Mouse (Mus musculus) fibroblast of lung, adult 2 months (primary cell): ENCODE measurements at regions not wholly inside any gene's neighbourhood (a gene's known extent, or its start where the extent isn't known, plus 50 kb on each side); places are given as distances from the start of the nearest gene placed in this dataset.
A peak's percentile ranks its signal among the peaks of the same experiment; 100 is the strongest.
"Not testable (repeated sequence)": the region's sequence is repeated elsewhere in the genome, so short reads cannot be mapped to it uniquely, and the experiment has no call there.

ENCODE experiments used
- DNase-seq: peaks from one replicate; pipeline ENCODE4 v3.0.0-alpha.2; 2011; ENCODE audit warnings: low read depth

- no peak for DNase-seq
These were observed 55.7 kb downstream of the AI429214 start for GRCm38 (mm10) chr8:37048912-37049692.

- DNase-seq: no peak
These were observed 56.7 kb downstream of the AI429214 start for GRCm38 (mm10) chr8:37049969-37050683.

GRCm38 (mm10) chr8:37050684-37051028 is 57.3 kb downstream of the AI429214 start:
- DNase-seq: no peak

GRCm38 (mm10) chr8:37056376-37056775 is 63.0 kb downstream of the AI429214 start:
- DNase-seq: peak; percentile 70

DNA sequence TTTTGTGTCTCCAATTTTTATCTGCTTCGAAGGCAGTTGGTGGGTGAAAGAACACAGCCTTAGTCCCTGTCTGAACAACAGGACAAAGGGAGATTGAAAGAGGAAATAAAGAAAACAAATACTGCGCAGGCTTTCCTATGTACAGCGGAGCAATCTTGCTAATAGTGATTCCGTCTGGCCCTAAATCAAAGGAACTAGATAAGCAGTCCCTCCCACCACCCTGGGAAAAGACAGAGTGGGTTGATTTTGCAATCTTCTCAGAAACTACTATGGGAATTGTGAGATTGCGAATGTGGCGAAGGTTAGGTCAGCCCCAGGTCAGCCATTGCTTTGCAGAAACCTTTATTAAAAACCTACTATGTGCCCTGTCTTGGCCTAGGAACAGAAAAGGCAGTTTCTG is 65.0 kb downstream of the AI429214 start:
- DNase-seq: no peak

GRCm38 (mm10) chr8:37062012-37062944 is 68.9 kb downstream of the AI429214 start:
- DNase-seq: peak; percentile 45

GRCm38 (mm10) chr8:37063764-37064331 is 70.4 kb downstream of the AI429214 start:
- peak; percentile 34 for DNase-seq

GRCm38 (mm10) chr8:37072905-37073304 is 79.5 kb downstream of the AI429214 start:
- DNase-seq: no peak

DNA sequence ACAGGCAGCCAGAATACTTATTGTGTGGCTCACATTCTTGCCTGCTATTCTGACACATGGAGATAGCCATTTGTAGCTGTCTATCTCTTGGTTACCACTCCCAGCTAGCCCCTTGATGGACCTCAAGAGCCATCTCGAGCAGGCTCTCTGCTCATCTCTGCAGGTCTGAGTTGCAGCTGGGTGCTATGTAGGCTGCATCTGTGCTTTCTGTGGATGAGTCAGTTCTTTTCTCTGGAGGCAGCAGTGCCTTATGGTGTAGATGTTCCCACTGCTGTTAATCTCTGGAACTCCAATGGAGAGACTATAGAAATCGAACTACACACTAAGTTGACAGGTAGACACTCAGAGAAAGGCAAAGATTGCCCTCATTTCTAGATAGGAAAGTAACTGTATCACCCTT is 106.3 kb downstream of the AI429214 start:
- DNase-seq: no peak

- not testable (repeated sequence) for DNase-seq
These were observed 119.0 kb downstream of the AI429214 start for GRCm38 (mm10) chr8:37112386-37112785.

DNA sequence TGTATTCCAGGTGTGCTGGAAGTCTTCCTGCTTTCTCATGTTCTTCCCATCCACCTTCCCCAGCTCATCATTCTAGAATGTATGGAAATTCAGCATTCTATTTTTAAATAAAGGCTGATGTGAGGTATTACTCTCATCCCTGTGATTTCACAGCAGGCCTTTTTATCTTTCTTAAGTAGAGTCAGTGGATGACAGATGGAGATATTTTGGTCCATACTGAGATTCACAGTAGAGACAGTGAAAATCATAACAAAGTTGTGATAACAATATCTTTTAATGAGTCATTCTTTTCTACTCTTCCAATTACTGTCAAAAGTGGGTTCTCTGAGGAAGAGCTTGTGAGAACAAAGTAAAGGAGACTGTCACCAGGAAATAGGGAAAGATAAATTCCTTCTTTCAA is 132.4 kb downstream of the AI429214 start:
- DNase-seq: no peak

- DNase-seq: no peak
These were observed 136.3 kb downstream of the AI429214 start for GRCm38 (mm10) chr8:37129670-37130069.

- peak; percentile 17 for DNase-seq
These were observed 138.6 kb downstream of the AI429214 start for GRCm38 (mm10) chr8:37131988-37132387.

DNA sequence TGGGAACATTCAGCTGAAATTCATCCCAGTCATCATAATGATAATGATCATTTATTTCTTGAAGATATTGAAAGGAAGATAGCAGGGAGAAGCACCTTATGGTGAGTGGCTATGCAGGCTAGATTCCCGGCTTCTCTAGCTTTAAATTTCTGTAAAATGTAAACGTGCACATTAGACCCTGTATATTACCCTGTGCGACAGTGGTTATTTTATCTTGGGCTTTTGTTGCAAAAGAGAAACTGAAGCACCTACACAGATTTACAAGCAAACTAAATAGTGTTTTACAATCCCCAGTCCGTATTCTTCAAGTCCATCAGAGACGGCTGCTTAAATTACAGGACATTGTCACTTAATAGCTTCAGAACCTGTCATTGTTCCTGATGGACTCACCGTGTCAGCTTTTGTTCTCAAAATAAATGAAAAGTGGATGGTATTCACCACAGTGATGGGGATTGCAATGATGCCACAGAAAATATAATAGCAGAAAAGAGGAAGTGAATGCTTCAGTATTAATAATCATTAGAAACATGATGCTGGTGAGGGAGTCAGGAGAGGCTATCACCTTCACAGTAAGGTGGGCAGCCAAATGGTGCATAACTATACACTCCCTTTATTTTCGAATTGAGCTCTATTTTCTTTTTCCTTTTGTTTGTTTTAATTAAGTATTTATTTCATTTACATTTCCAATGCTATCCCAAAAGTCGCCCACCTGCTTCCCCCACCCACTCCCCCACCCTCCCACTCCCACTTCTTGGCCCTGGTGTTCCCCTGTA is 141.0 kb downstream of the AI429214 start:
- no peak for DNase-seq

- DNase-seq: no peak
These were observed 156.9 kb downstream of the AI429214 start for GRCm38 (mm10) chr8:37150286-37150685.

DNA sequence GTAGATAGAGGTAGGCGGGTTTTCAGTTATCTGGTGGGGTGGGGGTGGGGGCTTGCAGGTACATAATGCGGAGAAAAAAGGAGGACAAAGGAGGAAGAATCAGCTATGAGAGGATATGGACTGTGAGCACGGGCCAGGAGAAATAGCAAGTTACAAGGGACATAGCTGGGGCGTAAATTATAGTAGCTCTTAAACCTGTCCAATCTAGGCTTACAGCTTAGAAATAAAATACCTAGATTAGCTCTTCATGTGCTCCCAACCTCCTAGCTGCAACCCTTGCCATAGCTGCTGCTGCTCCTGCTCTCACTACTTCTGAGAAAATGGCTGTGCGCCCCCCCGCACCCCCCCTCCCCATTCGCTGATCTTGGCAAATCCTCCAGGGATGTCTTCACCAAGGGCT is 161.0 kb downstream of the AI429214 start:
- DNase-seq: no peak

DNA sequence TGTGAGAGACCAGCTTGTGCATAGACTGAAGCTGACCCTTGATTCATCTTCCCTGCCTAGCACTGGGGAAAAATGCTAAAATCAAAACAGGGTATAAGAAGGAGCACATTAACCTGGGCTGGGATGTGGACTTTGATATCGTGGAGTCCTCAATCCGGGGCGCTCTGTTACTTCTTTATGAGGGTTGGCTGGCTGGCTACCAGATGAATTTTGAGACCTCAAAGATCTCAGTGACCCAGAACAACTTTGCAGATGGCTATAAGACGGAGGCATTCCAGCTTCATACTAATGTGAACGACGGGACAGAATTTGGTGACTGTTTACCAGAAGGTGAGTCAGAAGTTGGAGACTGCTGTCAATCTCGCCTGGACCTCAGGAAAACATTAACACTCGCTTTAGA is 161.5 kb downstream of the AI429214 start:
- DNase-seq: no peak

- peak; percentile 21 for DNase-seq
These were observed 166.1 kb downstream of the AI429214 start for GRCm38 (mm10) chr8:37159481-37159880.

GRCm38 (mm10) chr8:37196859-37197258 is 203.5 kb downstream of the AI429214 start:
- DNase-seq: no peak

GRCm38 (mm10) chr8:37215894-37216293 is 222.5 kb downstream of the AI429214 start:
- no peak for DNase-seq

DNA sequence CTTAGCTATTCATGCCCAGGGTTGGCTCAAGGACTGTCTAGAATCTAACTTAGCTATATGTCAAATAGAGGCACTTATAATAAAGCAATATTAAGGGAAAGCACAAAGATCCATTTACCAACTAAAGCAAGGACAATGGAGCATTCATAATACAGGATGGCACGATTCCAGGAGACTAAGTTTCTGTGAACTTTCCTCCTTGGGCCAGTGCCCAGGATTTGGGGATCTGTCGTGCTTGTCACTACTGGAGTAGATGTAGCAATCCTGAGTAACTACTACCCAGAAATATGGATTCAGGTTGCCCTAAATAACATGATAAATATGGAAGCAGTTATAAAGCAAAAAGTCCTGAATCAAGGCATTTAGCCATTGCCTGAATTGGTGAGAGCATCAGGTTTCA is 233.7 kb downstream of the AI429214 start:
- no peak for DNase-seq
